In the genomic region with DNA sequence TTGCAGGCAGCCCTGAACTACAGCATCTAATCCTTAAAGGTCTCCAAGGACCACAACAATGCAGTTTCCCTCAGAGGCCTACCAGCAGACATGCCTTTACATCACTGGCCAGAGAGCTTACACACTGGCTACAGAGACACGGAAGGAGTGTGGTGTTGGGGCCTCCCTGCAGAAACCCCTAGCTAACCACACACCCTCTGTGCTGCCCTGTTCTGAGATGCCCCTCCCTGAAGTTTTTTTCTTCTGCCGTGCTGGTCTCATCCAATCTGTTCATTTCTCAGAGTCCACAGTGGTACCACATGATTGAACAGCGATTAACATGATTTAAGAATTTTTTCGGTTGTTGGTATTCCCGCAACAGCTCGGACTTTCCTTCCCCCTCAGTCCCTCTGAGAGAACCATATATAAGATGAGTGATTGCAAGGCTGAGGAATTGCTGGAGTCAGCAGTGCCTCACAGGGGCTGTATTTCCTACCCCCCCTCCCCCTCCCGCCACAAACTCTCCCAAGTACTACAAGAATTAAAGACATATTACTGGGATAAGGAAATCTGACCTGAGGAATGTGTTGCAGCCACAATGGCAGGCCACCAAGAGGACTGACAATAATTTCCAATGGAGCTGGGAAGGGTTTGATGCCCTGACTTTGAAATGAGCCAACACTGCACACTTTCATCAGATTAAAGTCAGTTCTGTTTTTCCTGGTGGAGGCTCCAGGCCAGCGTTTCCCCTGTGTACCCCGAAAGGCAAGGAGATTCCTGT, we compare ENCODE assay signal across 17 mouse cellular contexts.
DNase-seq lines count a peak whose midpoint lies in the region; ATAC-seq lines count a peak whose summit lies in the region.
"Had no signal": no experiment of that assay in that cellular context is flagged by ENCODE, and none has a peak within 500 bp of the region (broad histone marks: within the 10 kb centered on the region; RNA-seq: fewer than 3 reads in every experiment).

No protein-coding gene starts in this region.

- 0 out of 2 replicates have a peak overlapping the region, but pooled peaks have one; percentile 12 for H3K27ac ChIP-seq in brown adipose tissue, adult 24 weeks (replicated peaks; ENCODE audit: low read depth, low read length)
- peak overlapping the region; percentile 57 for H3K27ac ChIP-seq in embryonic facial prominence, embryonic 13.5 days
- peak overlapping the region; percentile 61; the same call in 1 of the 2 replicates for H3K27ac ChIP-seq in limb, embryonic 13.5 days
- no peak overlapping the region for H3K27ac ChIP-seq in neural tube, embryonic 15.5 days (replicated peaks)
- H3K27ac ChIP-seq: heart, embryonic 13.5 days; liver, embryonic 14.5 days; midbrain, embryonic 10.5 days; neural tube, embryonic 12.5 days had no signal

- no peaks in the 10 kb centered on the region for H3K27me3 ChIP-seq in embryonic facial prominence, embryonic 13.5 days
- 0 out of 2 replicates have a peak, but pooled peaks cover 7% of the 10 kb centered on the region for H3K27me3 ChIP-seq in limb, embryonic 13.5 days
- no peaks in the 10 kb centered on the region for H3K27me3 ChIP-seq in neural tube, embryonic 15.5 days (replicated peaks)
- H3K27me3 ChIP-seq: heart, embryonic 13.5 days; neural tube, embryonic 12.5 days had no signal

- H3K4me1 ChIP-seq in brown adipose tissue, adult 24 weeks (ENCODE audit: control insufficient read depth, insufficient read depth, insufficient read length, low read length): peaks cover 27% of the 10 kb centered on the region
- H3K4me1 ChIP-seq in embryonic facial prominence, embryonic 13.5 days: peaks cover 40% of the 10 kb centered on the region
- peaks cover 50% of the 10 kb centered on the region for H3K4me1 ChIP-seq in limb, embryonic 13.5 days
- H3K4me1 ChIP-seq in neural tube, embryonic 15.5 days: no peaks in the 10 kb centered on the region
- H3K4me1 ChIP-seq: neural tube, embryonic 12.5 days had no signal

- 41% methylated on average over 9 of the region's 9 CpGs for whole genome bisulfite sequencing in embryonic facial prominence, embryonic 13.5 days
- 52% methylated on average over 9 of the region's 9 CpGs for WGBS in limb, embryonic 13.5 days
- 80% methylated on average over 9 of the region's 9 CpGs for WGBS in neural tube, embryonic 15.5 days

- H3K9ac ChIP-seq in embryonic facial prominence, embryonic 13.5 days: no peak overlapping the region
- H3K9ac ChIP-seq in limb, embryonic 13.5 days: no peak overlapping the region
- H3K9ac ChIP-seq in neural tube, embryonic 15.5 days (replicated peaks): no peak overlapping the region
- H3K9ac ChIP-seq: heart, embryonic 13.5 days; liver, embryonic 14.5 days; neural tube, embryonic 12.5 days had no signal

- DNase-seq in kidney, postnatal 10 days: peak; percentile 28
- no peak for DNase-seq in kidney, postnatal 25 days
- no peak for DNase-seq in layer of hippocampus, adult 18-20 months (ENCODE audit: low spot score in 2 of 2)
- DNase-seq: adrenal gland, postnatal 36 days; cerebellum, adult 8-10 months; heart, postnatal 4 days; layer of hippocampus, adult 9-11 months; spleen, adult 18-20 months; thymus, adult 2 months had no signal

- no peaks in the 10 kb centered on the region for H3K9me3 ChIP-seq in embryonic facial prominence, embryonic 13.5 days
- H3K9me3 ChIP-seq in limb, embryonic 13.5 days: no peaks in the 10 kb centered on the region
- H3K9me3 ChIP-seq in neural tube, embryonic 15.5 days (replicated peaks): no peaks in the 10 kb centered on the region
- H3K9me3 ChIP-seq: heart, embryonic 13.5 days; midbrain, embryonic 10.5 days; neural tube, embryonic 12.5 days had no signal

- H3K4me3 ChIP-seq in brown adipose tissue, adult 24 weeks (ENCODE audit: insufficient read depth, low read depth, low read length): no peak overlapping the region
- no peak overlapping the region for H3K4me3 ChIP-seq in embryonic facial prominence, embryonic 13.5 days
- H3K4me3 ChIP-seq in limb, embryonic 13.5 days: no peak overlapping the region
- no peak overlapping the region for H3K4me3 ChIP-seq in neural tube, embryonic 15.5 days (replicated peaks)
- H3K4me3 ChIP-seq: heart, embryonic 13.5 days; midbrain, embryonic 10.5 days; neural tube, embryonic 12.5 days had no signal

- no peak overlapping the region for H3K4me2 ChIP-seq in embryonic facial prominence, embryonic 13.5 days
- no peak overlapping the region for H3K4me2 ChIP-seq in limb, embryonic 13.5 days (replicated peaks)
- no peak overlapping the region for H3K4me2 ChIP-seq in neural tube, embryonic 15.5 days
- H3K4me2 ChIP-seq: heart, embryonic 13.5 days; neural tube, embryonic 12.5 days had no signal

- ATAC-seq in embryonic facial prominence, embryonic 13.5 days (ENCODE audit: insufficient number of reproducible peaks, insufficient read depth, low FRiP score, low TSS enrichment, low read depth): peak; percentile 48; the same call in 1 of the 2 replicates
- ATAC-seq in limb, embryonic 13.5 days (ENCODE audit: low FRiP score, low read depth): peak; percentile 66
- no peak for ATAC-seq in neural tube, embryonic 15.5 days (ENCODE audit: low FRiP score)

- H3K36me3 ChIP-seq in embryonic facial prominence, embryonic 13.5 days: peaks cover 20% of the 10 kb centered on the region
- H3K36me3 ChIP-seq in limb, embryonic 13.5 days: peaks cover 13% of the 10 kb centered on the region
- H3K36me3 ChIP-seq in neural tube, embryonic 15.5 days: no peaks in the 10 kb centered on the region
- H3K36me3 ChIP-seq: midbrain, embryonic 10.5 days; neural tube, embryonic 12.5 days had no signal
